Mouse (Mus musculus) liver, adult 2 months (tissue): ENCODE measurements at regions not wholly inside any gene's neighbourhood (a gene's known extent, or its start where the extent isn't known, plus 50 kb on each side); places are given as distances from the start of the nearest gene placed in this dataset.

Experiments used
- DNase-seq: peaks from one replicate; pipeline ENCODE4 v3.0.0-alpha.2; 2011; ENCODE audit warnings: low read depth, low spot score; ENCODE audit errors: extremely low read depth
- H3K27ac ChIP-seq: fragments of 200-500 bp; replicated peaks from 2 replicates; pipeline ENCODE4 v1.5.1; 2012; ENCODE audit warnings: low read depth, mild to moderate bottlenecking, control low read depth, inconsistent platforms, low read length; ENCODE audit not compliant: insufficient read depth
- H3K27me3 ChIP-seq: fragments of 200-500 bp; 2 replicates; pipeline ENCODE4 v1.6.1; 2012; ENCODE audit warnings: mild to moderate bottlenecking, moderate library complexity, low read length, inconsistent platforms; ENCODE audit not compliant: control insufficient read depth, insufficient read depth
- H3K36me3 ChIP-seq: fragments of 200-500 bp; 2 replicates; pipeline ENCODE4 v1.6.1; 2012; ENCODE audit warnings: low read length, inconsistent platforms; ENCODE audit not compliant: control insufficient read depth, insufficient read depth
- H3K4me1 ChIP-seq: fragments of 200-500 bp; 2 replicates; pipeline ENCODE4 v1.6.1; 2011; ENCODE audit warnings: low read length; ENCODE audit not compliant: control insufficient read depth, insufficient read depth
- H3K4me3 ChIP-seq: fragments of 200-500 bp; 2 replicates; pipeline ENCODE4 v1.5.1; 2011; ENCODE audit warnings: low read depth, mild to moderate bottlenecking, control low read depth, low read length, moderate library complexity; ENCODE audit not compliant: insufficient read depth
- H3K79me2 ChIP-seq: fragments of 200-500 bp; 2 replicates; pipeline ENCODE4 v1.6.1; 2012; ENCODE audit warnings: inconsistent platforms, mild to moderate bottlenecking, low read length, moderate library complexity; ENCODE audit not compliant: control insufficient read depth, insufficient read depth
- H3K9ac ChIP-seq: fragments of 200-500 bp; 2 replicates; pipeline ENCODE4 v1.6.1; 2012; ENCODE audit warnings: low read depth, mild to moderate bottlenecking, control low read depth, inconsistent platforms, low read length
- CTCF ChIP-seq: fragments of 200-500 bp; IDR thresholded peaks from 2 replicates; pipeline ENCODE4 v1.5.1; 2011; ENCODE audit warnings: low read depth, low read length, control low read depth
- POLR2A ChIP-seq: fragments of 200-500 bp; IDR thresholded peaks from 2 replicates; pipeline ENCODE4 v1.6.1; 2011; ENCODE audit warnings: low read length, control low read depth; ENCODE audit not compliant: insufficient read depth; ENCODE audit errors: extremely low read depth
- WGBS: fragments of 180-500 bp; shearing (Covaris S2); methylation state at CpG from one replicate; pipeline ENCODE4 v1.1.7; 2018; 5-methylcytosine and 5-hydroxymethylcytosine counted together

DNA sequence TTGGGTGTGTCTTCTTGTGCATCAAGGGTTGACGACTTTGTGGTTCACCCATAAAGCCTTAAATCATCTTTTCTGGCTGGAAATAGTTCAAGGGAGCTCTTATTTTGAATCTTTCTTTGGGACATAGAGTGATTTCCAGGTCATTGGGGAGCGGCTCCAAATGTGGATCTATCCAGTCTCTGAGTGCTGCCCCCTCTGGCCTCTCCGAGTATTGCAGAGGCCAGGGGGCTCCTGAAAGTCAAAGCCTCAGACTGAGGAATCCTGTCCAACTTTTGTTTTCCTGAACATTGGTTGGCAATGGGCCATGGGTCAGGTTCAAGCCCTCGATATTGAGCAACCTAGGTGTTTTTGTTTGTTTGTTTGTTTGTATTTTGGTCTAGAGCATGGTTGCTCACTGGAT lies 209.7 kb upstream of the Fam19a5 start:
- Histone ChIP-seq H3K27ac (no peak overlapping the region), H3K79me2 (no peaks in the 10 kb centered on the region), H3K36me3 (no peaks in the 10 kb centered on the region), H3K9ac (no peak overlapping the region), H3K4me3 (no peak overlapping the region), H3K27me3 (no peaks in the 10 kb centered on the region), H3K4me1 (peaks cover 6% of the 10 kb centered on the region; the same call in 1 of the 2 replicates)
- TF ChIP-seq POLR2A (no peak), CTCF (peak; percentile 32; the same call in 1 of the 2 replicates)
- DNase-seq, result peak; percentile 26
- 58% methylated on average over 4 of the region's 4 CpGs for WGBS

DNA sequence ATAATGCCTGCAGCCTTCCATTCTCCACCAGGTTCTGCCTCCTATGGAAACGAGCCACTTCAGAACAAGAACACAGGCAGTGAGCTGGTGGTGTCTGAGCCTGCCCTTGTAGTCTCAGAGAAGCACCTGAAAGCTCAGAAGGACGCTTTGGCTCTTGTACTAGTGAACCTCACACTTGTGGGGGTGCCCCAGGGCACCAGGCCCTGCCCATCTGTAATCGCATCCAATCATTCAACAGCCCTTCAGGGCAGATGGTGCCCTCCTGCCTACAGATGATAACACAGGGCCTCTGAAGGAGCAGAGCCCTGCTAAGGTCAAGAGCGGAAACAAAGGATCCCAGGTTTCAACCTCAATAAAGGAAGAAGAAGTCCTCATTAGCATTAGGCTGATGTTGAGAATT lies 208.8 kb upstream of the Fam19a5 start:
- no peak overlapping the region for H3K4me3 ChIP-seq
- DNase-seq, result no peak
- no peaks in the 10 kb centered on the region for H3K36me3 ChIP-seq
- no peak overlapping the region for H3K9ac ChIP-seq
- no peak for TF ChIP-seq POLR2A
- TF ChIP-seq CTCF, result no peak
- no peaks in the 10 kb centered on the region for H3K27me3 ChIP-seq
- peaks cover 6% of the 10 kb centered on the region; the same call in 1 of the 2 replicates for H3K4me1 ChIP-seq
- 90% methylated on average over 4 of the region's 4 CpGs for WGBS
- no peaks in the 10 kb centered on the region for H3K79me2 ChIP-seq
- H3K27ac ChIP-seq, result no peak overlapping the region

- no peaks in the 10 kb centered on the region for H3K79me2 ChIP-seq
- H3K27me3 ChIP-seq, result no peaks in the 10 kb centered on the region
- H3K27ac ChIP-seq, result no peak overlapping the region
- peaks cover 6% of the 10 kb centered on the region; the same call in 1 of the 2 replicates for H3K4me1 ChIP-seq
- no peak overlapping the region for H3K9ac ChIP-seq
- TF ChIP-seq CTCF, result no peak
- no peaks in the 10 kb centered on the region for H3K36me3 ChIP-seq
- no peak overlapping the region for H3K4me3 ChIP-seq
- no peak for DNase-seq
- WGBS, result 93% methylated on average over 11 of the region's 11 CpGs
Measured at GRCm38 (mm10) chr15:87335737-87336136, 208.4 kb upstream of the Fam19a5 start.

DNA sequence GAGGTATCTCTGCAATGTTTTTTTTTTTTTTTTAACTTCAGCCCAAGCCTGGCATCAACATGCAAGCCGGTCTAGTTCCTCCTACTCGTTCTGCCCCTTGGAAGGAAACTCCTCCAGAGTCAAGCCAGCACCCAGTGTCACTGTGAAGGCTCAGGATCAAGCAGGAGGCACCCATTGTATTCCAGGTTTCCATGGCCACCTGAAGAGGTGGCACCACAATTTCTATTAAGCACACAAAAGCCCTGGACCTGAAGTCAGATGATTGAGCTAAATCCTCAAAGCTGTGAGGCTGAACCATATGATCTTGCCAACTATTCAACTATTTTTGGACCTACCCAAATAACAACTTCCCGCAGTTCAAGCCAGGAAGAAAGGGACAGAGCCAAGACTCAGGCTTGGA lies 204.2 kb upstream of the Fam19a5 start:
- Histone ChIP-seq H3K4me1 (no peaks in the 10 kb centered on the region), H3K79me2 (no peaks in the 10 kb centered on the region), H3K9ac (no peak overlapping the region), H3K4me3 (no peak overlapping the region), H3K36me3 (no peaks in the 10 kb centered on the region), H3K27ac (no peak overlapping the region), H3K27me3 (no peaks in the 10 kb centered on the region)
- TF ChIP-seq POLR2A, result no peak
- no peak for TF ChIP-seq CTCF
- DNase-seq, result no peak
- WGBS, result 52% methylated on average over 3 of the region's 3 CpGs

DNA sequence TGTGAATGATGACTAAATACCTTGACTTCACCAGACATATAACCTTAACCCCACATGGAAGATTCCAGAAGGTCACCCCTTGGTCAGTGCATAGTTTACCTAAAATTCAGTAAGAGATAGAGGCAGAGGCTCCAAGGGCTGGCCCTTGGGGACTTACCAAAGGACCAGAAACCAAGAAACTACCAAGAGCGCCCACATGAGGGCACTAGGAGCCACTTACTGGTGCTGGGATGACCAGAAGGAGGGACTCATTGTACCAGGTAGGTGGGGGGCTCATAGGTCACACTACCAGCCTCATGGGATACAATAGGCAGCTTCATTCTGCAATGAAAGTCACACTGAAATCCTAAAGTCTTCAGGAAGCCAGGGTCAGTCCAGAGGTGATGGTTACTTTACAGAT lies 201.4 kb upstream of the Fam19a5 start:
- Histone ChIP-seq H3K36me3 (no peaks in the 10 kb centered on the region), H3K27ac (no peak overlapping the region), H3K79me2 (no peaks in the 10 kb centered on the region), H3K9ac (no peak overlapping the region), H3K4me1 (no peaks in the 10 kb centered on the region), H3K27me3 (no peaks in the 10 kb centered on the region), H3K4me3 (no peak overlapping the region)
- DNase-seq, result no peak
- WGBS, result 79% methylated on average over 1 of the region's 1 CpGs
- TF ChIP-seq CTCF (no peak), POLR2A (no peak)

GRCm38 (mm10) chr15:87345826-87346225 lies 198.3 kb upstream of the Fam19a5 start:
- Histone ChIP-seq H3K27ac (no peak overlapping the region), H3K27me3 (no peaks in the 10 kb centered on the region), H3K4me3 (no peak overlapping the region), H3K36me3 (no peaks in the 10 kb centered on the region), H3K9ac (no peak overlapping the region), H3K79me2 (no peaks in the 10 kb centered on the region), H3K4me1 (no peaks in the 10 kb centered on the region)
- peak; percentile 28 for DNase-seq
- 49% methylated on average over 3 of the region's 3 CpGs for WGBS
- no peak for TF ChIP-seq CTCF
- TF ChIP-seq POLR2A, result no peak
